Mouse (Mus musculus) heart, embryonic 10.5 days (tissue): ENCODE results near the gene Cdc37. TPM values are rescaled to one million over a fixed set of nuclear protein-coding genes. Genes with fewer than 3 reads are reported as not detected.

Experiments used
- DNase-seq: peaks from one replicate; pipeline ENCODE4 v3.0.0-alpha.2; 2017; ENCODE audit warnings: low spot score
- H3K27ac ChIP-seq: fragments of 300-500 bp; sonication (generic); 2 replicates; pipeline ENCODE4 v1.5.1; 2016; ENCODE audit warnings: mild to moderate bottlenecking
- H3K27me3 ChIP-seq: fragments of 300-500 bp; sonication (generic); 2 replicates; pipeline ENCODE4 v1.6.1; 2016; ENCODE audit warnings: mild to moderate bottlenecking; ENCODE audit not compliant: poor library complexity, insufficient read depth, severe bottlenecking
- H3K36me3 ChIP-seq: fragments of 300-500 bp; sonication (generic); 2 replicates; pipeline ENCODE4 v1.6.1; 2016; ENCODE audit warnings: mild to moderate bottlenecking, moderate library complexity
- H3K4me1 ChIP-seq: fragments of 300-500 bp; sonication (generic); 2 replicates; pipeline ENCODE4 v1.6.1; 2016; ENCODE audit warnings: mild to moderate bottlenecking
- H3K4me3 ChIP-seq: fragments of 300-500 bp; sonication (generic); 2 replicates; pipeline ENCODE4 v1.5.1; 2016; ENCODE audit warnings: mild to moderate bottlenecking, moderate library complexity
- H3K9me3 ChIP-seq: fragments of 300-500 bp; sonication (generic); 2 replicates; pipeline ENCODE4 v1.6.1; 2016; ENCODE audit warnings: mild to moderate bottlenecking, moderate library complexity
- WGBS: fragments of 180-500 bp; shearing (Covaris S2); methylation state at CpG from one replicate; pipeline ENCODE4 v1.1.7; 2016; 5-methylcytosine and 5-hydroxymethylcytosine counted together
- polyA plus RNA-seq: library from polyadenylated mRNA; unstranded; fragments of >200 nt; fragmentation: Nextera tagmentation; extraction: Ambion mirVana; gene quantifications from 2 replicates; pipeline ENCODE4 v1.2.1, GENCODE M21; 2016

The Cdc37 gene
- polyA plus RNA-seq, 1 experiment from 2014 or later: 333 TPM

GRCm38 (mm10) chr9:21183421-21183820, 33.6 kb upstream of the Cdc37 start:
- DNase-seq: no peak
- WGBS: 78% methylated on average over 6 of the region's 6 CpGs
- Histone ChIP-seq H3K27me3 (peaks cover 25% of the 10 kb centered on the region), H3K9me3 (no peaks in the 10 kb centered on the region), H3K4me3 (no peak overlapping the region), H3K36me3 (no peaks in the 10 kb centered on the region), H3K27ac (peak overlapping the region; percentile 76; the same call in 1 of the 2 replicates), H3K4me1 (peaks cover 57% of the 10 kb centered on the region)

GRCm38 (mm10) chr9:21181421-21182220, 31.8 kb upstream of the Cdc37 start:
- Histone ChIP-seq H3K9me3 (no peaks in the 10 kb centered on the region), H3K4me1 (peaks cover 54% of the 10 kb centered on the region), H3K27me3 (peaks cover 25% of the 10 kb centered on the region), H3K36me3 (no peaks in the 10 kb centered on the region), H3K4me3 (peak overlapping the region; percentile 65), H3K27ac (peak overlapping the region; percentile 89)
- WGBS: 5% methylated on average over 48 of the region's 48 CpGs
- DNase-seq: no peak

- Histone ChIP-seq H3K36me3 (no peaks in the 10 kb centered on the region), H3K27me3 (peaks cover 24% of the 10 kb centered on the region), H3K9me3 (no peaks in the 10 kb centered on the region), H3K27ac (peak overlapping the region; percentile 89), H3K4me3 (peak overlapping the region; percentile 65), H3K4me1 (peaks cover 47% of the 10 kb centered on the region)
- DNase-seq: no peak
- WGBS: 55% methylated on average over 1 of the region's 1 CpGs
Observed at GRCm38 (mm10) chr9:21180841-21181240, 31.1 kb upstream of the Cdc37 start.

GRCm38 (mm10) chr9:21180402-21180801, 30.6 kb upstream of the Cdc37 start:
- Histone ChIP-seq H3K36me3 (no peaks in the 10 kb centered on the region), H3K9me3 (no peaks in the 10 kb centered on the region), H3K27me3 (peaks cover 19% of the 10 kb centered on the region), H3K27ac (peak overlapping the region; percentile 44; the same call in 1 of the 2 replicates), H3K4me1 (peaks cover 42% of the 10 kb centered on the region), H3K4me3 (no peak overlapping the region)
- DNase-seq: no peak
- WGBS: 60% methylated on average over 4 of the region's 4 CpGs

GRCm38 (mm10) chr9:21172364-21172763, 22.6 kb upstream of the Cdc37 start:
- no peak for DNase-seq
- 61% methylated on average over 6 of the region's 6 CpGs for WGBS
- no peak overlapping the region for H3K4me3 ChIP-seq

DNA sequence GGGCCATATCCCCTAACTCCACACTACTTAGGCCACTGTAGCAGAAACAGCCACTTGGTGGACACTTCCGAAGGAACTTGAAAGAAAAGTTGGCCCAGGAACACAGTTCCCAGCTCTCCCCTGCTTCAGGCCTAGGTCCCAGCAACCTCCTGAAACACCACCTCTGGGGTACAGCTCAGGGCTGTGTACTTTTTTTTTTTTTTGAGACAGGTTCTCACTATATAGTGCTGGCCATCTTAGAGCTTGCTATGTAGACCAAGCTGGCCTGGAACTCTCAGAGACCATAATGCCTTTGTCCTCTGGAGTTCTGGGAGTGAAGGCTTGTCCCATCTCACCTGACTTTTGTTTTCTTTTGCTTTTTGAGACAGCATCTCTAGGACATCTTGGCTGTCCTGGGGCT, 19.4 kb upstream of the Cdc37 start:
- Histone ChIP-seq H3K4me1 (peaks cover 53% of the 10 kb centered on the region), H3K27ac (peak overlapping the region; percentile 90), H3K9me3 (no peaks in the 10 kb centered on the region), H3K27me3 (peaks cover 34% of the 10 kb centered on the region), H3K4me3 (peak overlapping the region; percentile 77), H3K36me3 (no peaks in the 10 kb centered on the region)
- 25% methylated on average over 1 of the region's 1 CpGs for WGBS
- no peak for DNase-seq

More at GRCm38 (mm10) chr9:21172364-21172763, 22.6 kb upstream of the Cdc37 start:
- Histone ChIP-seq H3K9me3 (no peaks in the 10 kb centered on the region), H3K27me3 (peaks cover 2% of the 10 kb centered on the region; the same call in 1 of the 2 replicates), H3K36me3 (no peaks in the 10 kb centered on the region), H3K27ac (no peak overlapping the region), H3K4me1 (peaks cover 21% of the 10 kb centered on the region)

GRCm38 (mm10) chr9:21168161-21169123, 18.7 kb upstream of the Cdc37 start:
- Histone ChIP-seq H3K36me3 (no peaks in the 10 kb centered on the region), H3K4me1 (peaks cover 59% of the 10 kb centered on the region)
- 3% methylated on average over 30 of the region's 30 CpGs for WGBS

GRCm38 (mm10) chr9:21167140-21168097, 17.6 kb upstream of the Cdc37 start:
- H3K36me3 ChIP-seq: no peaks in the 10 kb centered on the region
- no peaks in the 10 kb centered on the region for H3K9me3 ChIP-seq
- DNase-seq: no peak
- 33% methylated on average over 10 of the region's 10 CpGs for WGBS
- H3K27me3 ChIP-seq: peaks cover 50% of the 10 kb centered on the region
- H3K4me1 ChIP-seq: peaks cover 59% of the 10 kb centered on the region
- H3K4me3 ChIP-seq: peak overlapping the region; percentile 77
- H3K27ac ChIP-seq: peak overlapping the region; percentile 90

More at GRCm38 (mm10) chr9:21168161-21169123, 18.7 kb upstream of the Cdc37 start:
- peak; percentile 95 for DNase-seq
- Histone ChIP-seq H3K27ac (peak overlapping the region; percentile 90), H3K4me3 (peak overlapping the region; percentile 77), H3K27me3 (peaks cover 41% of the 10 kb centered on the region), H3K9me3 (no peaks in the 10 kb centered on the region)

DNA sequence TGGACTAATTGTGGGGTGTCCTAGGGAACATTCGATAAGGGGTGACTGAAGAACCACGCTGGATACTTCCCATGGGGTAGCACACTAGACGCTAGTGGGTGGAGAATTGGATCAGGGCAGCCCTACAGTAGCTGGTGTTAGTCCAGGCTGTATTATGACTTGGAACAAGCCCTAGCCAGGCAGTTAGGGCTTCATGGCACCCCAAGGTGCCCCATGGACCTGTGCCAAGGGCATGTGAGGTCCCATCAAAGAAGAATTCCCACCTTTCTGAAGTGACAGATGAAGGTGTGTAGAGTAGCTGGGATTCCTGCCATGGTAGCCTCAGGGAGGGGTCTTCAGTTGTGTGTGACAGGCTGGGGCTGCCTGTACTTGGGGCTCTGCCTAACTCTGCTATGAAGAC, 16.7 kb upstream of the Cdc37 start:
- Histone ChIP-seq H3K4me3 (peak overlapping the region; percentile 77), H3K36me3 (no peaks in the 10 kb centered on the region), H3K27ac (peak overlapping the region; percentile 90), H3K9me3 (no peaks in the 10 kb centered on the region), H3K4me1 (peaks cover 61% of the 10 kb centered on the region), H3K27me3 (peaks cover 59% of the 10 kb centered on the region)
- 34% methylated on average over 3 of the region's 3 CpGs for WGBS
- DNase-seq: no peak

DNA sequence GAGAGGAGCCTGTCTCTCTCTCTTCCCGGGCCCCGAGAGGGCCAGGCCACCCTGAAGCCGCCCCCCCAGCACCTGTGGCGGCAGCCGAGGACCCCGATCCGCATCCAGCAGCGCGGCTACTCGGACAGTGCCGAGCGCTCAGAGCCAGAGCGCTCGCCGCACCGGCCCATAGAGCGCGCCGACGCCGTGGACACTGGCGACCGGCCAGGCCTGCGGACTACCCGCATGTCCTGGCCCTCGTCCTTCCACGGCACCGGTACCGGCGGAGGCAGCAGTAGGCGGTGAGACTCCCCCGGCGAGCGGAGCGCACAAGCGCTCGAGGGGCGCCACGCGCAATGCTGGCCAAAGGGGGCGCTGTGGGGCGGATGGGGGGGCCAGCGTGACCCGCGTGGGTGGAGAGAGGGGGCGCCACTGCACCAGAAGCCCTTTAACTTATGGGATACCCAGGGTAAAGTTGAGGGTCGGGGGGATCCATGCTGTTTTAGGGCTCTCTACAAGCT, 16.2 kb upstream of the Cdc37 start:
- H3K4me3 ChIP-seq: peak overlapping the region; percentile 77
- no peaks in the 10 kb centered on the region for H3K36me3 ChIP-seq
- H3K27me3 ChIP-seq: peaks cover 60% of the 10 kb centered on the region
- H3K9me3 ChIP-seq: no peaks in the 10 kb centered on the region
- H3K27ac ChIP-seq: peak overlapping the region; percentile 90
- H3K4me1 ChIP-seq: peaks cover 66% of the 10 kb centered on the region
- DNase-seq: no peak
- WGBS: under 1% methylated on average over 47 of the region's 47 CpGs

- Histone ChIP-seq H3K4me3 (peak within 1 kb of the TSS; percentile 77), H3K36me3 (no peaks in the 10 kb centered on the region), H3K27me3 (peaks cover 60% of the 10 kb centered on the region), H3K27ac (peak within 1 kb of the TSS; percentile 90), H3K9me3 (no peaks in the 10 kb centered on the region), H3K4me1 (peaks cover 69% of the 10 kb centered on the region)
- under 1% methylated on average over 76 of the region's 86 CpGs for WGBS
- no peak for DNase-seq
Observed at GRCm38 (mm10) chr9:21165041-21165951, 15.5 kb upstream of the Cdc37 start, which contains the start of gene Pde4a. Pde4a (plus strand) TSS chr9:21165714.
